Mouse (Mus musculus) myocyte (in vitro differentiated cells): Measurements from ENCODE around the gene B3galt6.

ENCODE experiments used
- CEBPB ChIP-seq: IDR thresholded peaks from 2 replicates; pipeline ENCODE4 v1.6.1; 2011; ENCODE audit warnings: mild to moderate bottlenecking, moderate library complexity; ENCODE audit not compliant: poor library complexity, insufficient read depth, severe bottlenecking
- E2F4 ChIP-seq: IDR thresholded peaks from one replicate; pipeline ENCODE4 v1.6.1; 2011; ENCODE audit warnings: mild to moderate bottlenecking, control low read depth, moderate library complexity; ENCODE audit not compliant: insufficient read depth
- MYOD1 ChIP-seq, 3 experiments: IDR thresholded peaks; one replicate each; pipeline ENCODE4 v1.6.1; 2011; ENCODE audit warnings: control low read depth in 2 of 3, low read depth in 2 of 3, mild to moderate bottlenecking in 2 of 3, moderate library complexity in 1 of 3; ENCODE audit not compliant: insufficient read length in 2 of 3, control insufficient read depth in 1 of 3
- POLR2A ChIP-seq: IDR thresholded peaks from one replicate; pipeline ENCODE4 v1.6.1; 2011; ENCODE audit warnings: low read depth, mild to moderate bottlenecking, control low read depth, moderate library complexity; ENCODE audit not compliant: insufficient read length
- POLR2AphosphoS2 ChIP-seq: IDR thresholded peaks from one replicate; pipeline ENCODE4 v1.6.1; 2011; ENCODE audit warnings: low read depth, control low read depth; ENCODE audit not compliant: insufficient read length
- TCF12 ChIP-seq: IDR thresholded peaks from one replicate; pipeline ENCODE4 v1.6.1; 2011; ENCODE audit warnings: mild to moderate bottlenecking, control low read depth; ENCODE audit not compliant: poor library complexity, insufficient read depth, severe bottlenecking
- USF1 ChIP-seq: IDR thresholded peaks from one replicate; pipeline ENCODE4 v1.6.1; 2011; ENCODE audit warnings: low read depth, mild to moderate bottlenecking, control low read depth, moderate library complexity

DNA sequence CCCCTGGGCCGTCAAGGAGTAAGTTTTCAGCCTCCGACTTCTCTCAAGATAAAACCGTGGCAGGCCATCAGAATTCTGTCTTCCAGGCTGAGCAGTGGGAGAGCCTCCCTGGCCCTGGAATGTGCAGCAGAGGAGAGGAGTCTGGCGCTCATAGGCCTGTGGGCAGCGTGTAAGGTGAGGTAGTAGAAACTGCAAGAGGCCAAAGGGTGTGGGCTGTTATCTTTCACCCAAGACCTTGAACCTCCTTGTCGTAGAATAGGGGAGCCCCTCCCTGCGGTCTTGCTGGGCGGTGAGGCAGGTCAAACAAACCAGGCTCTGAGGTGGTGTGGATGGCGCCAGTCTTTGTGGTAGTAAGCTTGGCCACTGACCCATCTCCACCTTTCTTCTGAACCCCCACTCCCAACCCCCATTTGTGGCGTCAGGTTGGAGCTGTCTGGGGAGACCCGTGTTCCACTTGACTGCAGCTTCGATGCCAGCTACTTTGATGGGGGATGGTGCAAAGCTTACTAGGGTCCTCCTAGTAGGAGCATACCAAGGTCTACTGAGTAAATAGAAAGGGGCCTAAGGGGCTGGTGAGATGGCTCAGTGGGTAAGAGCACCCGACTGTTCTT is 23.3 kb downstream of the B3galt6 start:
- TF ChIP-seq MYOD1 (IDR thresholded peaks at IDR 0.05; ENCODE audit: control insufficient read depth in 1 of 3, insufficient read length in 2 of 3, low read depth in 2 of 3) (no peak), POLR2A (no peak), USF1 (no peak), POLR2AphosphoS2 (no peak), CEBPB (no peak), E2F4 (no peak), TCF12 (no peak)
